Mouse (Mus musculus) erythroblast, embryonic 14.5 days (primary cell): Measurements from ENCODE around the gene 2010111I01Rik.

Experiments used
- GATA1 ChIP-seq: IDR thresholded peaks from 2 replicates; pipeline ENCODE4 v1.6.1; 2012; ENCODE audit warnings: low read length, inconsistent platforms, mixed read lengths
- TAL1 ChIP-seq: IDR thresholded peaks from 3 replicates; pipeline ENCODE4 v1.6.1; 2012; ENCODE audit warnings: low read length, inconsistent platforms, mixed read lengths

- TF ChIP-seq GATA1 (no peak), TAL1 (no peak)
Observed at GRCm38 (mm10) chr13:63101761-63102160, 137.1 kb downstream of the 2010111I01Rik start.
